Mouse (Mus musculus) common myeloid progenitor, adult 5-6 weeks (primary cell): ENCODE results near the gene H2afy2. TPM values are rescaled to one million over a fixed set of nuclear protein-coding genes. Genes with fewer than 3 reads are reported as not detected.
A peak's percentile ranks its signal among the peaks of the same experiment; 100 is the strongest.

Experiments
- ATAC-seq: replicated peaks from 2 replicates; pipeline ENCODE4 v1.8.0; 2016; ENCODE audit warnings: low read depth, mild to moderate bottlenecking, moderate TSS enrichment, inconsistent platforms; ENCODE audit not compliant: poor library complexity, severe bottlenecking
- total RNA-seq: library from RNA; stranded (forward); fragments of 200-1000, 187-1606 nt; gene quantifications from 2 replicates; pipeline ENCODE4 v1.2.3, GENCODE M21; 2017

The H2afy2 gene
- total RNA-seq, 1 experiment from 2014 or later = 1.2 TPM

DNA sequence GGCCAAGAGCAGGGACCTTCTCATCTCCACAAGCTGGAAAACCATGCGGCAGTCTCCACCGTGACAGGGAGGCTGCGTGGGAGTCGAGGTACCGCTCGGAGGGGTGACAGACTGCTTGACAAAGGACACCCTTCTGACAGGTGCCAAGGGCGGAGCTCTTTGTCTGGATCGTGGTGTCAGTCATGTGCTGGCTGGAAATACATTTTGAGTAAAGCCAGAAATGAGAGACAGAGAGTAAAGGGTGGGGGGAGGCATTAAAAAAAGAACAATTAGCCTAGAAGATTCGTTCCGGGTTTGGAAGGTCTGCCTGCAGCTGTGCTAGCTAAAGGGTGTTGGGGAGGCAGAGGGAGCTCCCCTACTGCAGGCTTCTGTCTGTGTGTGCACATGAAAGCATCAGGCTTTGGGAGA is 47.3 kb downstream of the H2afy2 start:
- no peak for ATAC-seq

DNA sequence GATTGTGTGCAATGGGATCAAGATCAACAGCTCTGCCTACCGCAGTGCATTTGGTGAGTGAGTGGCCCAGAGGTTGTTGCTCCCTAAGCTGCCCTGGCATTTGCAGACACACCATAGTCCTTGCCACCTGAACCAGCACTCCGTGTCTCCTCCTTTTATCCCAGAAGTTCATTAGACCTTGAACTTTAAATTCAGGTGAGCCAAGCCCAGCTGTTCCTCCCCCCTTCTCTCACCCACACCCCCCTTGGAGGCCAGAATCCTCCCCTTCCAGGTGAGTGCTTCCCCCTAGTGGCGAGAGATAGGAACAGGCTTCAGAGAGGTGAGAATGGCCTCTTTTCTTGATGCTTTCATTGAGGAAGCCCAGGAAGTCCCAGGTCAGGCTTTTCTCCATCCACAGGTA is 49.6 kb downstream of the H2afy2 start:
- ATAC-seq = peak; percentile 81

DNA sequence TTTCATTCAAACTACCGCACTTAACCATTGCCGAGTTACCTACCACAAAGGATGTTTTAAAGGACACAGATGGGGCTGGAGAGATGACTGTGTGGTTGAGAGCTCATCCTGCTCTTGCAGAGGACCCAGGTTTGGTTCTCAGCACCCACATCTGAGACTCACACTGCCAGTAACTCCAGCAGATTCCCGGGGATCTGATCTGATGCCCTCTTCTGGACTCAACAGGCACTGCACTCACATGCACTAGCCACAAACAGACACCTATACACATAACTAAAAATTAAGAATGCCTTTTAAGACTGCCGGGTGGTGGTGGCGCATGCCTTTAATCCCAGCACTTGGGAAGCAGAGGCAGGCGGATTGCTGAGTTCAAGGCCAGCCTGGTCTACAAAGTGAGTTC is 53.8 kb downstream of the H2afy2 start:
- no peak for ATAC-seq

DNA sequence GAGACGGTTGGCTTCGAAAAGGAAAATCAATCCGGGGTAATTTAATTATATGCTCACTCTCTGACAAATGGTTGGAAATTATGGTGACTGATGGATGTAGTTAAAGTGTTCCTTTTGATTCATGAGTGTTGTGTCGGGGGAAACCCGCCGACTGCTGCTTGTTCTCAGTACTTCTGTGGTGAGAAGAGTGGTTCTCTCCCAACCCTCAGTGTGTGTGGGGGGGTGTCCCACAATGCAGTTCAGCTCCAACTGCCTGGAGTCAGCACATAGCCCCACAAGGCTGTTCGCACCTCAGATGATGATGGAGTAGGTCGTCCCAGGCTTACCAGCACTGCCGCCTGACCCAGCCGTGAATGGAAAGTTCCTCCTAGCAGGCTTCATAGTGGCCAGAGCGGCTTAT is 54.8 kb downstream of the H2afy2 start:
- ATAC-seq = no peak

DNA sequence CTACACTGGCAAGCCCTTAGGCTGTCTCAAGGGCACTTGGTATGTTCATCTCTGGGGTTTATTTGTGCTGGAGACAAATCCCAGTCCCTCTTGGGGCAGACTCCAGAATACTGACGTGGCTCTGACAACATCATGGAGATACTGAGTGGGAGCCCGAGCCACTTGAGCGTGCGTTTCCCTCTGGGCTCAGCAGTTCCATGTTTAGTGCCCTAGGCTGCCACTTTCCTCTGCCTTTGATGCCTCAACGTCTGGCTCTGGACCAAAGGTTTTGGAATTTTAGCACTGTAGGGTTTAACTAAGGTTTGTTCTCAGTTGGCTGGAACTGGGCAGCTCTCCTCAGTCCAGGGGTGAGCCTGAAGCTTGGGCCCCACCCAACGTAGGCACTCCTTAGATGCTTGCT is 60.7 kb downstream of the H2afy2 start:
- ATAC-seq = no peak

DNA sequence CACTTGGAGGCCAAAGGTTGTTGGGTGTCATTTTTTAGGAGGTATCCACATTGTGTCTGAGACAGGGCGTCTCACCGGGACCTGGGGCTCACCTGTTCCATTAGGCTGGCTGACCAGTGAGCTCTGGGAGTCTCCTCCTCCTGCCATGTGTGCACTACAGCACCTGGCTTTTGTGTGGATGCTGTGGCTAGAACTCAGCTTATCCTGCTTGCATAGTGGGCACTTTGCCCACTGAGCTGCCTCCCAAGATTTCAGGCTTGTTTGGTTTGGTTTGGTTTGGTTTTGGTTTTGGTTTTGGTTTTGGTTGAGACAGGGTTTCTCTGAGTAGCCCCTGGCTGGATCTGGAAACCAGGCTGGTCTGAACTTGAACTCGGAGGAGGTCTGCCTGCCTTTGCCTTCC is 61.7 kb downstream of the H2afy2 start:
- no peak for ATAC-seq

DNA sequence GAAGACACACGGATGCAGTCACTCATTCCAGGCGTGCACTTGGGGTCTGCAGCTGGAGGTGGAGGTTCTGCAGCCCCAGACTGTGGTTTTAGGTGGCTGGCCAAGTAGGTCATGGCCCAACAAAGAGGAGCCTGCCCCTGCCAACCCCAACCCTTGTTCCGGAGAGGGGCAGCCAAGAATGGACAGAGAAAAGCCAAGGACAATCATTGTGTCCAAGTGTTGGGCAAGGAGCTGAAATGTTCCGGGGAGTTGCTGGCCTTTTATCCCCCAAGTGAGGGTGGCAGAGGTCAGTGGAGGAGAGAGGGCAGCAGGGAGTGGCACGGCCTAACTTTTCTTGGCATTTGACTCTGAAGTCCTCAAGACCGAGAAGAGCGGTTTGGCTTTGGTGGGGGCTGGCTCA is 63.6 kb downstream of the H2afy2 start:
- no peak for ATAC-seq

DNA sequence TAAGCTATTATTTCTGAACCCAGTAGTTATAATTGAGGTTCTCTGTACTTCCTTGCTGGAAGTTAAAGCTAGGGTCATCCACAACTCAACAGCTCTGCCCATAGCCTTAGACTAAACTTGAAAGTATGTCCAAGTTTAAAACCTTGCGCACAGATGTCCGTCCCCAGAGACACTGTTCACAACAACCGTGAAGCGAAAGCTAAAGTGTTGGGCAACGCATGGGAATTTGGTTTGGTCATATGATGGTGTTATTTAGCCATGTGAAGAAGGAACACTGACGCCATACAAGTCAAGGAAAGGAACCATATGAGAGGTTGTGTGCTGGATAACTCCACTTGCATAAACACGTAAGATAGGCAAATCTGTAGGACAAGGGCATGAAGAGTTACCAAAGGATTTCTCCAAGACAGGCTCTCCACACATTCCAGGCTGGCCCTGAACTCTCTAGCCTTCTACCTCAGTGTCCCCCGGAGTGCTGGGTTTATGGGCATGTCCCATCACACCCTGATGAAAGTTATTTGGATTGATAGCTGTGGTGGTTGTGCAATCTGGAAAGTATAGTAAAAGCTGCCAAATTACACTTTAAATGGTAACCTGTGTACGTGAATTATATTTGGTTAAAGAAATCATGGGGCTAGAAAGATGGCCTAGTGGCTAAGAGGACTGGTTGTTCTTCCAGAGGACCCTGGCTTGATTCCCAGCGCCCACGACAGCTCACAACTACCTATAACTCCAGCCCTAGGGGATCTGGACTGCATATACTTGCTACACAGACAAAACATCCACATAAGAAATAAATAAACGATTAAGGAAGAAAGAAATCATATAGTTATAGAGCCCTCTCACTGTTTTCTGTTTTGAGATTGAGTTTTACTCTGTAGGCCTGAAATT is 66.3 kb downstream of the H2afy2 start:
- ATAC-seq = no peak

DNA sequence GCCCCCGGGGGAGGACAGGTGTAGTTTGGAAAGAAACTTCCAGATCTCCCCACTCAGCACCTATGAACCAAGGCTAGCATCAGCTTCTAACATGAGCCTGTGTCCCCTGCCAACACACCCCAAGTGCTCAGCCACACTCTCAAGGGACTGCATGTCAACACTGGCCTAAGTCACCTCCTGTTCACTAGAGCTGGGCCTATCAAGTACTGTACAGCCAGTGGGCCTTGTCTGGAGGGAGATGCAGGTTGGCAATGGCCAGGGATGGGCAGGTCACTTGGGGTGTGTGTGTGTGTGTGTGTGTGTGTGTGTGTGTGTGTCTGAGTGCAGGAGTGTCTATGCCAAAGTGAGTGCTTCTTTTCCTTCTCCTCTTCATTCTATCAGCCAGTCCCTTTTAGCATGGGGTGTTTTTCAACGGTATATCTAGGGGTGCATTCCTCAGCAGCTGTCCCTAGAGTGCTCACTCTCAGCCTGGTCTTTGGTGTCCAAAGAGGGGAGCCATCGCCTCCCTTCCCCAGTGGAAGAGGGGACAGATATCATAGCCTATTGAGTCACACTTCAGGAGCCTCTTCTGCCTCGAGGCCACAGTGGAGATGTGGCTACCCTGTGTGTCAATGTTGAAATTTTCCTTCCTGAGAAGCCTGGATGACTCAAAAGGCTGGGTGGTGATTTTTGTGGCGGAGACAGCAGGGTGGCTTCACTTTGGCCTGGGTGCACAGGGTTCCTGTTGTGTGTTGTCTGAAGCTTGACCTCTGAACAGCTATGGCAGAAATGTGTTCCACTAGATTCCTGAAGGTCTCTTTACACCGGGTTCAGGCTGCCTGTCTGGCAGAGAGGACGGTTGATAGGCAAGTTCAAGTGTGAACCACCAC is 67.7 kb downstream of the H2afy2 start:
- ATAC-seq = 0 out of 2 replicates have a peak, but pooled peaks have one; percentile 10

DNA sequence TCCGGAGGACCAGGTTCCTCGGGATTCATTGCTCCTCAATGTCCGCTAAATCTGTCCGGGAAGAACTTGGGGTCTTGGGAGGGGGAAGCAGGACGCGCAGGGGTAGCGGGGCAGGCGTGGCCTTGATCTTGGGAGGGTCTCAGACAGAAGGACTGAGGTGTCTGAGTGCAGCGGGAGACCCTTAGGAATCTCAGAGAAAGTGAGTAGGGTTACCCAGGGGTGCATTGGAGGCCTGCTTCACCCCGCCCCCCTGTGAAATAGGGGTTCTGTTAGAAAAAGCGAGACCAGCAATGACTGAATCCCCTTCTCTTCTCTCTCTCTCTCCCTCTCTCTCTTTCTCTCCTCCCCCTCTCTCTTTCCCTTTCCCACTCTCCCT is 68.5 kb downstream of the H2afy2 start:
- no peak for ATAC-seq

DNA sequence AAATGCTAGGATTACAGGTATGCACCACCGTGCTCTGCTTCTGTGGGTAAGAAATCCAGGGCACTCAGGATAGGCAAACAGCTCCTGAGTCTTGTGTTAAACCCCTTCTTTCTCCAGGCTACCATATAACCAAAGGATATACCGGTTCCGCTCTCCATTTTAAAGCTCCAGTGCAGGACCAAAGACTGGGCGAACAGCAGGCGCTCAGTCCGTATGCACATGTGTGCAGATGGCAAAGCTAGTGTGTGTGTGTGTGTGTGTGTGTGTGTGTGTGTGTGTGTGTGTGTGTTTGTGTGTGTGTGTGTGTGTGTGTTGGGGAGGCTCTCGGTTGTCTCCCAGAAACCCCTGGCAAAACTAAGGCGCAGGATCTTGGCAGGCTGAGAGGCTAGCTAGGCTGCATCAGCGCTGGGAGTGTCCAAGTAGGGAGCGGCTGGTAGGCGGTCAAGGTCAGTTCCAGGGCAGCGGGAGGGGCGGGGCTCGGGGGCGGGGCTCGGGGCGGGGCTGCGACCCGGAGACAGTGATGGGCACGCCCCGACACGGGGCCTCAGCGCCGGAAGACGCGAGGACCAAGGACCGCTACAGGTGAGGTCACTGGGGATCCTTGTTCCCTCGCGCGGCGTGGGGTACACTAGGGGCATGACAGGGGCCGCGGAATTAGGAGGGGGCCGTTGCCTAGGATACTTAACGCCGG is 69.0 kb downstream of the H2afy2 start, which contains the start of gene Aifm2:
Gene Aifm2, plus strand, starts transcription at position 493 of the 691 bp plus-strand sequence.
- ATAC-seq = peak; percentile 72

DNA sequence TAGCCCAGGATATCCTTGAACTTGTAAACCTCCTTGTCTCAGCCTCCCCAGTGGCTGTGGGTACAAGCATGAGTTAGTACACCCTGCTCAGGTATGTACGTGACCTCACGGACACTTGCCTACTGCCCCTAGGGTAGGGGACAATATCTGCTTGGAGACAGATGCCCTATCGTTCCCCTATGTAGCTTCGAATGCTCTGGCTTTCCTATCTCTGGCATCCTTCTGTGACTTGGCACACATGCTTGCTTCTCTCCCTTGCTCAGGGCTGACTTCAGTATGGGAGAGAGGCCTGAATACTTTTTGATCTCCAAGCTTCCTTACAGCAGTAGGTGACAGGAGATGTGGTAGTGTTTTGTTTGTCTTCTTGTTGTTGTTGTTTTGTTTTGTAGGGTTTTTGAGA is 69.8 kb downstream of the H2afy2 start:
- ATAC-seq = 0 out of 2 replicates have a peak, but pooled peaks have one; percentile 21

DNA sequence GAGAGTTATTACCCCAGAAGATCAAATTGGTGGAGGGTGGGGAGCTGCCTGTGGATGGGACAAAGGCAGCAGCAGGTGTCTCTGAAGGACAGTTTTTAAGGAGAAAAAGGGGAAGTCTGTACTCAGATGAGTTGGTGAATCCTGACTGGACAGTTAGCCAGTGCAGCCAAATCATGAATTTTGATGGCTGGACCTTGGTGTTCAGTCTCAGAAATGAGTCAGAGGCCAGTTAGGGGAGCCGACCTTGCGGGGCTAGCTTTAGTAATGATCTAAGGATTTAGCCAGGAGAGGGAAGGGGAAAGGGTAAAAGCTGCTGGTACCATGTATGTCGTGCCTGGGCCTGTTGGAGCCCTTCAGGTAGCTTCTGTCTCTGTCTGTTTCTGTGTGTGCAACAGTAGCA is 70.3 kb downstream of the H2afy2 start:
- ATAC-seq = no peak

DNA sequence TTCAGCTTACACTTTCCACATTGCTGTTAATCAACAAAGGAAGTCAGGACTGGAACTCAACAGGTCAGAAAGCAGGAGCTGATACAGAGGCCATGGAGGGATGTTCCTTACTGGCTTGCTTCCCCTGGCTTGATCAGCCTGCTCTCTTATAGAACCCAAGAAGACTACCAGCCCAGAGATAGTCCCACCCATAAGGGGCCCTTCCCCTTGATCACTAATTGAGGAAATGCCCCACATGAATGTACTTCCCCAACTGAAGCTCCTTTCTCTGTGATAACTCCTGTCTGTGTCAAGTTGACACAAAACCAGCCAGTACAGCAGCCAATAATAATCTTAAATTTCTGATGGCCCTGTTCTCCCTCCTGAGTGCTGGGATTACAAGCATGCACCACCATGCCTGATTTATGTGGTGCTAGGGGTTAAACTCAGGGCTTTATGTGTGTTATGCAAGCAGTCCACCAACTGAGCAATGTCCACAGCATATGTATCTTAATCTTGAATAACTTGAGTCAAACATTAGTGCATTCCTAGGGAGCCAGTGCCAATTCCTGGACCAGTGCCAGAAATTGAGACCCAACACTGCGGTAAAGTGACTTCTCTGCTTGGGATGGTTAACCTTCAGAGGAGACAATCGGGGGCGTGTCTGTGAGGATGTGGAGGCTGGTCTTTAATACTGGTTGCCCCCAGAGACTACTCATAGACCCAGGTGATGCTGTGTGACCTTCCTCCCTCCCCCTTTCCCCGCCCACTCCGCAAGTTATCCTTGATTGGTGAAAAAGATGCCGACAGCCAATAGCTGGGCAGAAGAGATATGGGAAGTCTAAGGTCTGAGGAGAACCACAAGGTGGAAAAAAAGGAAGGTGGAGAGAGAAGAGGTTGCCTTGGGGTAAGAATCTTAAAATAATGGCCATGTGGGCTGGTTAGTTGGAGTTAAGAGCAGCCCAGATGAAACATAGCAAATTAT is 77.3 kb downstream of the H2afy2 start:
- no peak for ATAC-seq

DNA sequence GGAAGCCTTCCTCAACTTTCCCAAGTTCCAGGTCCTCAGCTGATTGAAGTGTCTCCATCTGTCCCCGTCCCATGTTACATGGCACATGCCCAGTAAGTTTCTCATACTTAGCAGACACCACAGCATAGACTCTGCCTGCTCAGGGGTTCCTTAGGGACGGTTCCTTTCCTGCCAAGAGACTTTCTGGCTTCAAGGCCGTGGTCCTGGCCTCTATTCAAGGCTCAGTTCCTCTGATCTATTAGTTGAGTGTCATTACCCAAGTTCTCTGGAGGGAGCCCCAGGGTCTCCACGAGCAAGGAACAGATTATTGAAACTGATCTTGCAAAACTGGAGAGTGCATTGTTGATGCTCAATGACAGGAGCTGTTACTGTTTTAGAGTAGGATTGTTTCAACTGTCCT is 79.3 kb downstream of the H2afy2 start:
- ATAC-seq = no peak

DNA sequence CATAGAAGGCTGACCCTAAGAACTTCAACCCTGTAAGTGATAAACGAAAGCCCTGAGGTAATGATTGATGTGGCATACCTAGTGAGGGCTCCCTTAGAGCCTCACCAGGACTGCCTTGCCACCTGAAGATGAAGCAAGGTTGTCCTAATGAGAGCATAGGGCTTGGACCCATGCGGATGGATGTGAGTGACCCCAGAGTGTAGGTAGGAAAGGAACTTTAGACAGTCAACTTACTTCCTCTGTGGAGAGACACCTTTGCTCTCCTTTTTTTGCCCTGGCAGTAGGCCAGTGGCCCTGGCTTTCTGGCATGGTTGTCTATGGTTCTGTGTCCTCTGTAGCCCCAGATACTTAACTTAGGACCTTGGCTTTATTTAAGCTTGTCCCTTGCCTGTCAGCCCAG is 86.9 kb downstream of the H2afy2 start:
- no peak for ATAC-seq

DNA sequence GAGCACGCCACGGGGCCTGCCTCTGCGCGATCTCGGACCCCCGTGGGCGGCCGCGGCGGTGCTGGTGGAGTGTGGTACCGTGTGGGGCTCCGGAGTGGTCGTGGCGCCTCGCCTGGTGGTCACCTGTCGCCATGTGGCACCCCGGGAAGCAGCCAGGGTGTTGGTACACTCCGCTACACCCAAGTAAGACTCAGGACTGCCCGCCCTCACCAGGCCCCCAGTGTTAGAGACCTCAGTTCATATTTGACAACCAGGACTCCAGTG is 87.5 kb downstream of the H2afy2 start:
- ATAC-seq = no peak

DNA sequence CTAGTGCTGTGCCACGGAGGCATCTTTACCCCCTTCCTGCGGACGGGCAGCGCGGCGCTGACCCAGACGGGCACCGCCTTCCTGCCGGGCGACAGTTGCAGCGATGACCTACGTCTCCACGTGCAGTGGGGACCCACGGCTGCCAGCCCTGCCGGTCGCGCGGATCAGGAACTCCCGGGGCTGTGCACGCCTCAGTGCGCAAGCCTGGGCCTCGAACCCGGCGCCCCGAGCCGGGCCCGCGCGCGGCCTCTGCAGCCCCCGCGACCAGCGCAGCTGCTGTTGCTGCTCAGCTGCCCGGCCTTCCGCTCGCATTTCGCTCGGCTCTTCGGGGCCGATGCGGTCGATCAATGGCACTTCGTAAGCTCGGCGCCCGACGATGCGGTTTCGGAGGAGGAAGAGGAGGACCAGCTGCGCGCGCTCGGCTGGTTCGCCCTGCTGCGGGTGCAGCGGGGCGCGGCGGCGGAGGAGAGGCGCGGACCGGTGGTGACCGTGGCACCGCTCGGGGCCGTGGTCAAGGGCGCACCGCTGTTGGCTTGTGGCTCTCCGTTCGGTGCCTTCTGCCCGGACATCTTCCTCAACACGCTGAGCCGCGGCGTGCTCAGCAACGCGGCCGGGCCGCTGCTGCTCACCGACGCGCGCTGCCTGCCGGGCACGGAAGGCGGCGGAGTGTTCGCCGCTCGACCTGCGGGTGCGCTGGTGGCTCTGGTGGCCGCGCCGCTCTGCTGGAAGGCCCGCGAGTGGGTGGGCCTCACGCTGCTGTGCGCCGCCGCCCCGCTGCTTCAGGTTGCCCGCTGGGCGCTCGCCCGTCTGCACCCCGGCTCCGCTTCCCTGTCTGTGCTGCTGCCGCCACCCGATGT is 88.0 kb downstream of the H2afy2 start:
- ATAC-seq = 0 out of 2 replicates have a peak, but pooled peaks have one; percentile 4
